Mouse (Mus musculus): ENCODE results near the gene Vmn2r35. TPM values are rescaled to one million over a fixed set of nuclear protein-coding genes. Genes with fewer than 3 reads are reported as not detected.

Vmn2r35 gene
- not detected in 2 replicates for polyA plus RNA-seq (2015; fragmentation: Nextera tagmentation; extraction: Ambion mirVana)

DNA sequence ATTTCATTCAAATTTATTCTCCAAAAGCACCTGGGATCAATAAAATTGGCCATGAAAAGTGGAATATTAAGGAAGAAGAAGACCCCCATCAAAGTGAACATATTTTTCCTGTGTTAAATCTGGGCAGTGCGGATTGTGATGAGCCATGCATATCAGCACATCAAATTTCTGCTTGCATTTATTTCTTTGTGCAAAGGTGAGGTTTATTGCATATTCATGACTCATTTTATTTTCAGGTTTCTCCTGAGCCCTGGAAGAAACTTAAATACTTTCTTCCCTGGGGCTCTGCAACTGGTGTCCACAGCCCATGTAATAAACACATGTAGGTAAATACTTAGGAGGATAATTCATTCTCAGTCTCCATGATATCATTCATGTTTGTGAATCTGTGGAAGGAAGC, at the start of gene Vmn2r35:
Gene Vmn2r35 (minus strand): TSS at position 101 of the 400 bp plus-strand sequence.

Other genes with a start within 250 kb of the Vmn2r35 start
- not detected in 2 replicates for gene Vmn2r34, start 130.4 kb downstream of the Vmn2r35 start, polyA plus RNA-seq (2015; fragmentation: Nextera tagmentation; extraction: Ambion mirVana)
- gene Vmn2r36, start 82.6 kb upstream of the Vmn2r35 start, polyA plus RNA-seq (2015; fragmentation: Nextera tagmentation; extraction: Ambion mirVana): not detected in 2 replicates